Mouse (Mus musculus) MEL (cell line): Measurements from ENCODE around the gene 4930568D16Rik.
A peak's percentile ranks its signal among the peaks of the same experiment; 100 is the strongest.

Experiments used
- CTCF ChIP-seq, 3 experiments: IDR thresholded peaks in 2 of 3; conservative IDR thresholded peaks in 1 of 3; 2 replicates each; pipeline ENCODE4 v1.5.1; 2011 to 2012; ENCODE audit warnings: low read length in 3 of 3, low read depth in 2 of 3, mild to moderate bottlenecking in 2 of 3, improper control_type of control experiment in 1 of 3, inconsistent platforms in 1 of 3, mixed read lengths in 1 of 3, moderate library complexity in 1 of 3; ENCODE audit not compliant: control insufficient read depth in 1 of 3, insufficient read depth in 1 of 3, poor library complexity in 1 of 3, severe bottlenecking in 1 of 3
- MAX ChIP-seq: IDR thresholded peaks from 2 replicates; pipeline ENCODE4 v1.6.1; 2011; ENCODE audit warnings: low read length, improper control_type of control experiment
- TAL1 ChIP-seq: IDR thresholded peaks from 2 replicates; pipeline ENCODE4 v1.6.1; 2012; ENCODE audit warnings: mild to moderate bottlenecking, inconsistent platforms, low read length, moderate library complexity, mixed read lengths

- TF ChIP-seq MAX = no peak
- TF ChIP-seq TAL1 = peak; percentile 93
- peak in 2 of 3 experiments; percentile 21 to 39; a peak in 4 of 6 replicates for TF ChIP-seq CTCF (IDR thresholded peaks at IDR 0.05 in 2 of 3, conservative IDR thresholded peaks at IDR 0.05 in 1 of 3; ENCODE audit: control insufficient read depth in 1 of 3, insufficient read depth in 1 of 3, low read depth in 2 of 3, low read length in 3 of 3, poor library complexity in 1 of 3, severe bottlenecking in 1 of 3)
Measured at GRCm38 (mm10) chr2:35336388-35337280, 30.9 kb downstream of the 4930568D16Rik start, which contains the start of gene Stom.
